Mouse (Mus musculus): Measurements from ENCODE around the gene Olfr1380. TPM values are rescaled to one million over a fixed set of nuclear protein-coding genes. Genes with fewer than 3 reads are reported as not detected.
"Not testable (repeated sequence)": the region's sequence is repeated elsewhere in the genome, so short reads cannot be mapped to it uniquely, and the experiment has no call there.

The Olfr1380 gene
- polyA plus RNA-seq, 1 experiment: not detected

DNA sequence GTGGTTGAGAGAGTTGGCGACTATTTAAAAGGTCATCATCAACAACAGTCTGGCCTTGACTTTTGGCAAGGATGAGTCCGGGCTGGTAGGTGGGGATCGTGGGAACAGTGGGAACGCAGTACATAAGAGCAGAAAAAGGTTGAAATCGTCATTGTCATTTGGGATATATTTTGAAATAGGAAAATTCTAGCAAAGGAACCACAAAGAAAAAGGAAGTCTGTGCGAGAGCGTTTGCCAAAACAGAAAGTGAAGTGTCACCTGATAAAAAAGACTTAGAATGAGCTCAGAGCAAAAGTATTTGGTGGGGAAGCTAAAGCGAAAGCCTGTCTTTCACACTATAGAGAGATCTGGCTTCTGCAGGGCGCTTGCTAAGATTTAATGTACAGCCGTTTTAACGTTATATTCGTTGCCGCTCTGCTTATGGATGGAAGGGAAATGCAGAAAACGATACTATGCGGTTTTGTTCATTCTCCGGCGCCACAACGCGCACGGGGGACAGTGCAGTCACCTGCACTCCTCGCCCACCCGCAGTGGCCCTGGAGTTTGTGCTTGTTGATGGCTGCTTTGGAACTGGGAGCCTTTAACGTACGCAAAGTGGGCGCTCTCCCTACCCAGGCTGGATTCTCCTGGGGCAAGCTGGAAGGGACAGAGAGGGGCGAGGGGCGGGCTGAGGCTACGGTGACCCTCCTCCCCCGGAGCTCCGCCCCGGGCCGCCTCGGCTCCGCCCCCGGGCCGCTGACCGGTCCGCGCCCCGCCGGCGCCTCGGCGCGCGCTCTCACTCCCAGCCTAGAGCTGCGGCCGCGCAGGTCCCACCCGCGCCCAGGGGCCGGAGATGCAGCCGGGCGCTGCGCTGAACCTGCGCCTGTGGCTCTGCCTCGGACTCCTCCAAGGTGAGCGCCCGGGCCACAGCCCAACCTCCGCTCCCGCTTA is 52.5 kb downstream of the Olfr1380 start, which contains the start of gene Flt4:
TSS of gene Flt4 (plus strand) at position 326 of the 930 bp plus-strand sequence.
- H3K27ac ChIP-seq (ENCODE audit: insufficient read depth, low read depth, low read length); H3K4me1 ChIP-seq (ENCODE audit: control insufficient read depth, insufficient read depth, low read length): not testable (repeated sequence)
- peak within 1 kb of the TSS; percentile 36 for H3K4me3 ChIP-seq (ENCODE audit: insufficient read depth, low read depth, low read length)
- 4% methylated on average over 60 of the region's 61 CpGs for WGBS

DNA sequence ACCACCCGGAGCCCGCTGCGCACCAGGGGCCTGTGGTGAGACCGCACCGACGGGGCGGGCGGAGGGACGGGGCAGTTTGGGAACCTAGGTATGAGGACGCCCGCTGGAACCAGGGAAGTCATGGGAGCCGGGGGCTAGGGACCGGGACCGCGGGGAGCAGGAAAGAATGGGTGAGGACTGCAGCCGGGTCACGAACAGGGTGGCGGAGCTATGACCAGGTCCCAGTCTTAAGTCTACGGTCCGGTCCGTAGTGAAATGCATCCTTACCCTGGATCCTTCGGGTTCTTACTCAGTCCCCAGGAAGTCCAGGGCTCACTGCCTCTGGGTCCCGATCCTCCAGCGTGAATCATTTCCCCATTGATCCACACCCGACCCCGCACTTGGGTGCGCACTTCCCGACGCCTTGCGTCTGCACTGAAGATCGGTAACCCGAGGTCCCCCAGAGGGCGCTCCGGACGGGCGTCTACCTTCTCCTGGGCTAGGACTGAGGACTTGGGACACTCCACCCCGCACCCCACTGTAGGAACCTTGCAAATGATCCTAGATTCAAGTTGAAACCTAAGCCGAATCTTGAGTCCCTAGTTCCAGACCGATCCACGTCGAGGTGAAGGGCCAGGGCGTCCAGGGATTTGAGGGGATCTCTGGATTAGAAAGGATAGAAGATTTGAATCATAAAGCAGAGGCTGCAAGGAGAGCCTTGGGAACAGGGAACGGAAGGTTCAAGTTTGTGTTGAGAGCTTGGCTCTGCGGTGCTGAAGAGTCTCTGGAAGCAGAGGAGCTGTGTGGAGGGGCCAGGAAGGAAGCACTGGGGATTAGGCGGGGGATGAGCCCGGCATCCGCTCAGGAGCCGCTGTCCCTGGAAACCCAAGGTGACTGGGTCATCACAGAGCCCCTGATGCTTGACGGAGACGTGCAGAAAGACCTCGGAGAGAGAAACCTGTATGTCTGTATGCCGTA is 53.5 kb downstream of the Olfr1380 start:
- H3K4me1 ChIP-seq (ENCODE audit: control insufficient read depth, insufficient read depth, low read length); H3K27ac ChIP-seq (ENCODE audit: insufficient read depth, low read depth, low read length): not testable (repeated sequence)
- WGBS: 2% methylated on average over 52 of the region's 52 CpGs
- H3K4me3 ChIP-seq (ENCODE audit: insufficient read depth, low read depth, low read length): peak overlapping the region; percentile 36

DNA sequence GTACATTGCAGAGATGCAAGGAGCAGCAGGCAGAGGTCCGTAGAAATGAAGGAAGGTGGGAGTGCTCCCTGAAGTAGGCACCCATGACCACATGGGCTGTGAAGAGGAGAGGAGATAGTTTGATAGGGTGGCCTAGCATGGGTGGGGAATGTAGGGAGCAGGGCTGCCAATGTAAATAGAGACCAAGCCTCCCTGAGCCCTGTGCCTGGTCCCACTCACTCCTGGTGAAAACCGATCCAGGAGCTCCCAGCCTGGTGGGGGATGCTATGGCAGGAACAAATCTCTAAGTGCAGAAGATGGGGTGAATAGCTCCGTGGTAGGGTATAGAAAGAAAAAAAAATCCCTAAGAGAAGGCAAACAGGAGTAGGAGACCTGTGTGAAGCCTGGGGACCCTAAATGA is 54.7 kb downstream of the Olfr1380 start:
- not testable (repeated sequence) for H3K27ac ChIP-seq (ENCODE audit: insufficient read depth, low read depth, low read length); H3K4me3 ChIP-seq (ENCODE audit: insufficient read depth, low read depth, low read length); H3K4me1 ChIP-seq (ENCODE audit: control insufficient read depth, insufficient read depth, low read length)
- WGBS: 56% methylated on average over 3 of the region's 3 CpGs

DNA sequence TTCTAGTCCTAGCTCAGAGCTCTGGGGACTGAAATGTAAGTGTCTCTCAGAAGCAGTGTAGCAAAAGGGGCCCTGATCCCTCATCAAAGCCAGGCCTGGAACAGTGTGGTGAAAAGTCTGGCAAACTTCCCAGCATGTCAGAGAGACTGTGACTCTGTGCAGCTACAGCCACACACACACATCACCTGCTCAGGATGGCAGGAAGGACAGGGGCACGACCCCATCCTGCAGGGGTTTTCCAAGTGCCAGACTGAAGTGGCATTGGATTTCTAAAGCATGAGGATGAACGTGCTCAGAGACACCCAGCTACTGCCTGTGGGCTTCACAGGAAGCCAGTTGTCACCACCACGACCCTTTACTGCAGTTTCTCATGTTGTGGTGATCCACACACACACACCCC is 55.5 kb downstream of the Olfr1380 start:
- WGBS: 71% methylated on average over 3 of the region's 3 CpGs
- no peak overlapping the region for H3K4me3 ChIP-seq (ENCODE audit: insufficient read depth, low read depth, low read length)
- H3K4me1 ChIP-seq (ENCODE audit: control insufficient read depth, insufficient read depth, low read length): peaks cover 5% of the 10 kb centered on the region
- TF ChIP-seq CTCF (IDR thresholded peaks at IDR 0.05; ENCODE audit: insufficient read depth, low read depth, low read length) (no peak), POLR2A (IDR thresholded peaks at IDR 0.05; ENCODE audit: insufficient read depth, low read depth, low read length) (no peak)
- no peak overlapping the region for H3K27ac ChIP-seq (ENCODE audit: insufficient read depth, low read depth, low read length)

DNA sequence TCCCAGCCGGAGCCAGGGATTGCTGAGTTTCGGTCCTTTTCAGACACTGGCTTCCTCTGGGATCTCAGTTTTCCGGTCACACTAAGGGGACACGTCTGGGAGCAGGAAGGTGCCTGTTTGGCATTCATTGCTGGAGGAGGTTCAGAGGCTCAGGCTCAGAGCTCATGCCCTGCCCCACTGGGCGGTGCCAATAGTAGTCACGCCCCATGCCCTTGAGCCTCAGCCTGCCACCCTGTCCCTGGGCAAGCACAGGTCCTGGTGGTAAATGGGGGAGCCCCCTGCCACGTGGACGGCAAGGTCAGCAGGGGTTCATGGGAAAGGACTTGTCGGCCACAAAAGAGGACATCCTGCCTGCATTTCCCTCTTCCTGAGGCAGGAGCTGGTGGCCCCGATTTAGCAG is 56.7 kb downstream of the Olfr1380 start:
- no peak for TF ChIP-seq CTCF (IDR thresholded peaks at IDR 0.05; ENCODE audit: insufficient read depth, low read depth, low read length)
- TF ChIP-seq POLR2A (IDR thresholded peaks at IDR 0.05; ENCODE audit: insufficient read depth, low read depth, low read length): no peak
- Histone ChIP-seq H3K4me3 (ENCODE audit: insufficient read depth, low read depth, low read length) (no peak overlapping the region), H3K4me1 (ENCODE audit: control insufficient read depth, insufficient read depth, low read length) (peaks cover 5% of the 10 kb centered on the region), H3K27ac (ENCODE audit: insufficient read depth, low read depth, low read length) (no peak overlapping the region)
- WGBS: 18% methylated on average over 10 of the region's 10 CpGs

Other genes with a start within 250 kb of the Olfr1380 start
- not detected in 2 replicates for gene Olfr1391, start 234.1 kb upstream of the Olfr1380 start, polyA plus RNA-seq (2012; ENCODE audit: insufficient read depth, insufficient read length, low replicate concordance, missing spikeins)
- gene Olfr1390, start 221.7 kb upstream of the Olfr1380 start, polyA plus RNA-seq (2012; ENCODE audit: insufficient read depth, insufficient read length, low replicate concordance, missing spikeins): not detected in 2 replicates
- not detected in 2 replicates for gene Olfr1389, start 133.8 kb upstream of the Olfr1380 start, polyA plus RNA-seq (2012; ENCODE audit: insufficient read depth, insufficient read length, low replicate concordance, missing spikeins)
- gene Olfr1388, start 120.3 kb upstream of the Olfr1380 start, polyA plus RNA-seq (2012; ENCODE audit: insufficient read depth, insufficient read length, low replicate concordance, missing spikeins): not detected in 2 replicates
- not detected in 2 replicates for gene Olfr1387, start 101.5 kb upstream of the Olfr1380 start, polyA plus RNA-seq (2012; ENCODE audit: insufficient read depth, insufficient read length, low replicate concordance, missing spikeins)
- not detected in 2 replicates for gene Olfr1386, start 91.8 kb upstream of the Olfr1380 start, polyA plus RNA-seq (2012; ENCODE audit: insufficient read depth, insufficient read length, low replicate concordance, missing spikeins)
- gene Olfr1385, start 67.8 kb upstream of the Olfr1380 start, polyA plus RNA-seq (2012; ENCODE audit: insufficient read depth, insufficient read length, low replicate concordance, missing spikeins): not detected in 2 replicates
- not detected in 2 replicates for gene Olfr1384, start 50.2 kb upstream of the Olfr1380 start, polyA plus RNA-seq (2012; ENCODE audit: insufficient read depth, insufficient read length, low replicate concordance, missing spikeins)
- gene Olfr1383, start 37.2 kb upstream of the Olfr1380 start, polyA plus RNA-seq (2012; ENCODE audit: insufficient read depth, insufficient read length, low replicate concordance, missing spikeins): not detected in 2 replicates
- gene Olfr1382, start 28.6 kb upstream of the Olfr1380 start, polyA plus RNA-seq (2012; ENCODE audit: insufficient read depth, insufficient read length, low replicate concordance, missing spikeins): not detected in 2 replicates
- gene Olfr1381, start 13.4 kb upstream of the Olfr1380 start, polyA plus RNA-seq (2012; ENCODE audit: insufficient read depth, insufficient read length, low replicate concordance, missing spikeins): not detected in 2 replicates
- not detected in 2 replicates for gene Flt4, start 52.4 kb downstream of the Olfr1380 start, polyA plus RNA-seq (2012; ENCODE audit: insufficient read depth, insufficient read length, low replicate concordance, missing spikeins)
- gene Scgb3a1, start 106.7 kb downstream of the Olfr1380 start, polyA plus RNA-seq (2012; ENCODE audit: insufficient read depth, insufficient read length, low replicate concordance, missing spikeins): not detected in 2 replicates
- 133 and 186 TPM in 2 replicates for gene Cnot6, start 155.8 kb downstream of the Olfr1380 start, polyA plus RNA-seq (2012; ENCODE audit: insufficient read depth, insufficient read length, low replicate concordance, missing spikeins)
- gene Gfpt2, start 237.3 kb downstream of the Olfr1380 start, polyA plus RNA-seq (2012; ENCODE audit: insufficient read depth, insufficient read length, low replicate concordance, missing spikeins): not detected in 2 replicates